Comparison of ENCODE assay signal across 9 mouse cellular contexts in the genomic region with DNA sequence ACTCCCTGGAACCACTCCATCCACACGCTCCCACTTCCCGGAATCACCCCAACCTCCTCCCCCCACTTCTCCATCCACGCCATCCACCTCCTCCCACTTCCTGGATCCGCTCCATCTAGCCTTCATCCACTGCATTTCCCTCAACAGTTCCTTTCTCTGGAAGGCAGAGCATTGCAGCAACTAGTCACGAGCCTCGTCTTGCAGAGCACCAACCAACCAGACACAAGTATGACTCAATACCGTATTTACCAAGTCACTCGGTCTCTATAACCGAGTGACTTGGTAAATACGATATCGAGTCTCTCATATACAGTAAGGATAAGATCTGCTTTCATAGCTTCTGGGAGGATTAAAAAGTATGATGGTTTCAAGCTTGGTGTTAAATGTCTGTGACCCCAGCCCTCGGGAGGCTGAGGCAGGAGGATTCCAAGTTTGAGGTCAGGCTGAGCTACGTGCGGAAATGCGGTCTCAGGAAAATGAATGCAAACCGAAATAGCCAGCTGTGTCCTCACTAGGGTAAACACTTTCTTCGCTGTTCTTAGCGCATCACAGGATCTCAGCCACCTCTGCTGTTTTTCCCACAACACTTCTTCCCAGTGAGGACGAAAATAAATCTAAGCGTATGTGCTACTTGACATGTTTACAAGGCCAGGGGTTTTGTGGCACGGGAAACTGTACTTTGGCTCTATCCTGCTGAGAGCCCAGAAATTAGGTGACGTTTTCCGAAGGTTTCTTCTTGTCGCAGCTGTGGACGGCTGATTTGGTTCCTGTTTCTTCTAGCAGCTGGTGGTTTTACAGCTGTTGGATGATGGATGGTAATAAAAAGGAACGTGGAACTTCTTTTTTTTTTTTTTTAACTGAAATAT. TPM values are rescaled to one million over a fixed set of nuclear protein-coding genes. Genes with fewer than 3 reads are reported as not detected.
DNase-seq lines count a peak whose midpoint lies in the region; ATAC-seq lines count a peak whose summit lies in the region.
"Had no signal": no experiment of that assay in that cellular context is flagged by ENCODE, and none has a peak within 500 bp of the region (broad histone marks: within the 10 kb centered on the region; RNA-seq: fewer than 3 reads in every experiment).

No protein-coding gene starts in this region.

- ATAC-seq in embryonic facial prominence, embryonic 13.5 days (ENCODE audit: insufficient number of reproducible peaks, insufficient read depth, low FRiP score, low TSS enrichment, low read depth), result no peak
- ATAC-seq in heart, embryonic 16.5 days (replicated peaks; ENCODE audit: extremely low read depth, insufficient read depth, low FRiP score), result no peak
- no peak for ATAC-seq in forebrain, embryonic 11.5 days (replicated peaks; ENCODE audit: low FRiP score)

- DNase-seq in embryonic facial prominence, embryonic 10.5 days (ENCODE audit: low spot score), result no peak
- peak; percentile 86 for DNase-seq in A20 (ENCODE audit: low read depth, low spot score)
- DNase-seq in lung, postnatal 10 days, result peak; percentile 78
- no peak for DNase-seq in forebrain, embryonic 11.5 days (ENCODE audit: low spot score)
- DNase-seq in ovary, postnatal 10 days (ENCODE audit: low spot score), result no peak
- DNase-seq in left cerebral cortex, adult 11 months (ENCODE audit: low spot score), result no peak

- H3K9ac ChIP-seq in embryonic facial prominence, embryonic 13.5 days, result no peak overlapping the region
- no peak overlapping the region for H3K9ac ChIP-seq in heart, embryonic 16.5 days (ENCODE audit: low read length)
- no peak overlapping the region for H3K9ac ChIP-seq in forebrain, embryonic 11.5 days (ENCODE audit: low read length)
- H3K9ac ChIP-seq: midbrain, embryonic 12.5 days had no signal

- no peak overlapping the region for H3K4me2 ChIP-seq in embryonic facial prominence, embryonic 13.5 days
- H3K4me2 ChIP-seq in heart, embryonic 16.5 days (ENCODE audit: low read depth, low read length), result peak overlapping the region; percentile 32; the same call in 1 of the 2 replicates
- no peak overlapping the region for H3K4me2 ChIP-seq in forebrain, embryonic 11.5 days (ENCODE audit: low read depth, low read length, severe bottlenecking)
- H3K4me2 ChIP-seq: midbrain, embryonic 12.5 days had no signal

- H3K27ac ChIP-seq in embryonic facial prominence, embryonic 13.5 days, result peak overlapping the region; percentile 4; the same call in 1 of the 2 replicates
- H3K27ac ChIP-seq in embryonic facial prominence, embryonic 10.5 days (replicated peaks), result no peak overlapping the region
- H3K27ac ChIP-seq in heart, embryonic 16.5 days (ENCODE audit: low read length), result peak overlapping the region; percentile 21; the same call in 1 of the 2 replicates
- H3K27ac ChIP-seq in forebrain, embryonic 11.5 days (ENCODE audit: low read depth, low read length), result no peak overlapping the region
- H3K27ac ChIP-seq: midbrain, embryonic 12.5 days had no signal

- no peaks in the 10 kb centered on the region for H3K36me3 ChIP-seq in embryonic facial prominence, embryonic 13.5 days
- no peaks in the 10 kb centered on the region for H3K36me3 ChIP-seq in embryonic facial prominence, embryonic 10.5 days (replicated peaks)
- 0 out of 2 replicates have a peak, but pooled peaks cover 4% of the 10 kb centered on the region for H3K36me3 ChIP-seq in heart, embryonic 16.5 days (ENCODE audit: control insufficient read depth, insufficient read depth)
- no peaks in the 10 kb centered on the region; the same call in 1 of the 2 replicates for H3K36me3 ChIP-seq in forebrain, embryonic 11.5 days (ENCODE audit: control insufficient read depth, insufficient read depth, low read length)

- H3K27me3 ChIP-seq in embryonic facial prominence, embryonic 13.5 days, result no peaks in the 10 kb centered on the region
- H3K27me3 ChIP-seq in embryonic facial prominence, embryonic 10.5 days (replicated peaks; ENCODE audit: low read depth, poor library complexity, severe bottlenecking), result no peaks in the 10 kb centered on the region
- H3K27me3 ChIP-seq in heart, embryonic 16.5 days (ENCODE audit: control insufficient read depth, insufficient read depth, low read length), result no peaks in the 10 kb centered on the region
- no peaks in the 10 kb centered on the region for H3K27me3 ChIP-seq in forebrain, embryonic 11.5 days (ENCODE audit: control insufficient read depth, insufficient read depth, low read length)
- H3K27me3 ChIP-seq: midbrain, embryonic 12.5 days had no signal

- no peaks in the 10 kb centered on the region for H3K4me1 ChIP-seq in embryonic facial prominence, embryonic 13.5 days
- no peaks in the 10 kb centered on the region for H3K4me1 ChIP-seq in embryonic facial prominence, embryonic 10.5 days
- peaks cover 9% of the 10 kb centered on the region for H3K4me1 ChIP-seq in heart, embryonic 16.5 days (ENCODE audit: control insufficient read depth, insufficient read depth, low read length)
- no peaks in the 10 kb centered on the region for H3K4me1 ChIP-seq in forebrain, embryonic 11.5 days (replicated peaks; ENCODE audit: control insufficient read depth, insufficient read depth, low read length)

- H3K4me3 ChIP-seq in embryonic facial prominence, embryonic 13.5 days, result no peak overlapping the region
- H3K4me3 ChIP-seq in embryonic facial prominence, embryonic 10.5 days, result no peak overlapping the region
- H3K4me3 ChIP-seq in heart, embryonic 16.5 days (ENCODE audit: low read length), result no peak overlapping the region
- H3K4me3 ChIP-seq in forebrain, embryonic 11.5 days (ENCODE audit: low read depth, low read length), result no peak overlapping the region
- H3K4me3 ChIP-seq: midbrain, embryonic 12.5 days had no signal

- WGBS in embryonic facial prominence, embryonic 13.5 days, result 78% methylated on average over 26 of the region's 26 CpGs
- 90% methylated on average over 26 of the region's 26 CpGs for WGBS in embryonic facial prominence, embryonic 10.5 days
- 70% methylated on average over 26 of the region's 26 CpGs for WGBS in heart, embryonic 16.5 days
- 90% methylated on average over 26 of the region's 26 CpGs for WGBS in forebrain, embryonic 11.5 days

- H3K9me3 ChIP-seq in embryonic facial prominence, embryonic 13.5 days, result no peaks in the 10 kb centered on the region
- H3K9me3 ChIP-seq in embryonic facial prominence, embryonic 10.5 days, result no peaks in the 10 kb centered on the region
- H3K9me3 ChIP-seq in heart, embryonic 16.5 days (replicated peaks; ENCODE audit: control insufficient read depth, low read length), result no peaks in the 10 kb centered on the region
- no peaks in the 10 kb centered on the region for H3K9me3 ChIP-seq in forebrain, embryonic 11.5 days (ENCODE audit: control insufficient read depth, low read length)
- H3K9me3 ChIP-seq: midbrain, embryonic 12.5 days had no signal

RNA-seq across cellular contexts. Expression of gene Ntn4, which starts 48.1 kb away (rescaled TPM):
- 0.87 and 1.2 TPM in 2 replicates for polyA plus RNA-seq in embryonic facial prominence, embryonic 13.5 days (2015; fragmentation: Nextera tagmentation; extraction: Ambion mirVana)
- polyA plus RNA-seq in embryonic facial prominence, embryonic 10.5 days (2016; fragmentation: Nextera tagmentation; extraction: Ambion mirVana), result 0.41 and 0.87 TPM in 2 replicates
- polyA plus RNA-seq in heart, embryonic 16.5 days (2015; fragmentation: Nextera tagmentation; extraction: Ambion mirVana), result 2.8 and 5.0 TPM in 2 replicates
- polyA plus RNA-seq in forebrain, embryonic 11.5 days (2014; fragmentation: Nextera tagmentation; extraction: Ambion mirVana), result 2.9 and 4.4 TPM in 2 replicates

Comparison
In these comparisons a context has a peak if more than half of its experiments do, and no peak if none do; other contexts are left out.
1. H3K27ac ChIP-seq: peak in embryonic facial prominence, embryonic 13.5 days (single experiment) and heart, embryonic 16.5 days (single experiment); none in embryonic facial prominence, embryonic 10.5 days (single experiment) and forebrain, embryonic 11.5 days (single experiment).
2. DNase-seq: peak in A20 (single experiment) and lung, postnatal 10 days (single experiment); none in embryonic facial prominence, embryonic 10.5 days (single experiment), forebrain, embryonic 11.5 days (single experiment), ovary, postnatal 10 days (single experiment) and left cerebral cortex, adult 11 months (single experiment).